Mouse (Mus musculus): ENCODE results near the gene Ccer1.

DNA sequence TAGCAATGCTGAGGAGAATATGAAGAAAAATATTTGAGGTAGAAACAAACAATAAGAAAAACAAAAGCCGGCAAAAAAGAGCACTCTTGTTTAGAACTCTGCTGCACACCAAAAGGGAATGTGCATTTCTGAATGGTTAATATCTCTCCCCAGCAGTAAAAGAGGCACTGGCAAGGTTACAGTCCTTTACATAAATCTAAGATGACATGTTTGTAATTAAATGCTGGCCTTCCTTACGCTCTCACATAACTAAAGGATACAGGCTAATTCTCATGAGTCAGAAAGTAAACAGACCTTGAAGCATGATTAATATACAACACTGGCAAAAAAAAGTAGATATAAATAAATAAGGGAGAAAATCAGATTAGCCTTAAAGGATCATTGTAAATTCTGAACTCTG lies 42.5 kb upstream of the Ccer1 start:
- TF ChIP-seq GATA1 (IDR thresholded peaks at IDR 0.05; ENCODE audit: borderline replicate concordance, low read length), result no peak
- no peak for TF ChIP-seq FLI1 (IDR thresholded peaks at IDR 0.05; ENCODE audit: low read length)

All from megakaryocyte, embryonic 14.5 days (primary cell).